Mouse (Mus musculus) T-helper 2 cell (primary cell): ENCODE measurements around the gene Gm28729.
"Not testable (repeated sequence)": the region's sequence is repeated elsewhere in the genome, so short reads cannot be mapped to it uniquely, and the experiment has no call there.

Source experiments
- in situ Hi-C: fragments of 300-600 bp; cut with MboI, MseI; formaldehyde crosslinking; loops from one replicate; pipeline ENCODE4 v1.15.1; 2025; ENCODE audit warnings: high pct_unique_total_duplicates

Gm28729 gene

GRCm38 (mm10) chr9:96521574-96521973 lies 3.5 kb downstream of the Gm28729 start:
- in situ Hi-C loops, result not testable (repeated sequence)

GRCm38 (mm10) chr9:96517429-96517828 lies 7.6 kb downstream of the Gm28729 start:
- in situ Hi-C loops, result no loop called here

- in situ Hi-C loops, result no loop called here
Observed at GRCm38 (mm10) chr9:96516806-96517205, 8.3 kb downstream of the Gm28729 start.

- in situ Hi-C loops, result no loop called here
Observed at GRCm38 (mm10) chr9:96515737-96516136, 9.3 kb downstream of the Gm28729 start.

- in situ Hi-C loops, result no loop called here
Observed at GRCm38 (mm10) chr9:96514278-96514677, 10.8 kb downstream of the Gm28729 start.

GRCm38 (mm10) chr9:96506011-96506498 lies 19.0 kb downstream of the Gm28729 start:
- in situ Hi-C loops, result no loop called here

GRCm38 (mm10) chr9:96505156-96505555 lies 19.9 kb downstream of the Gm28729 start:
- in situ Hi-C loops, result no loop called here

- in situ Hi-C loops, result no loop called here
Observed at GRCm38 (mm10) chr9:96504116-96504895, 20.8 kb downstream of the Gm28729 start.

GRCm38 (mm10) chr9:96502856-96503610 lies 22.0 kb downstream of the Gm28729 start:
- in situ Hi-C loops, result no loop called here

- in situ Hi-C loops, result no loop called here
Observed at GRCm38 (mm10) chr9:96501217-96501616, 23.8 kb downstream of the Gm28729 start.

- in situ Hi-C loops, result loop anchor here (25.0 kb wide), 1 partner anchor 206 kb away; no protein-coding TSS in a partner anchor
Observed at GRCm38 (mm10) chr9:96493212-96493611, 31.9 kb downstream of the Gm28729 start.

- in situ Hi-C loops, result loop anchor here (25.0 kb wide), 1 partner anchor 205 kb away; no protein-coding TSS in a partner anchor
Observed at GRCm38 (mm10) chr9:96491810-96492209, 33.3 kb downstream of the Gm28729 start.

- in situ Hi-C loops, result loop anchor here (25.0 kb wide), 1 partner anchor 201 kb away; no protein-coding TSS in a partner anchor
Observed at GRCm38 (mm10) chr9:96487869-96488268, 37.2 kb downstream of the Gm28729 start.

GRCm38 (mm10) chr9:96483648-96484047 lies 41.4 kb downstream of the Gm28729 start:
- in situ Hi-C loops, result loop anchor here (25.0 kb wide), 1 partner anchor 196 kb away; no protein-coding TSS in a partner anchor

GRCm38 (mm10) chr9:96483028-96483427 lies 42.0 kb downstream of the Gm28729 start:
- in situ Hi-C loops, result loop anchor here (25.0 kb wide), 1 partner anchor 196 kb away; no protein-coding TSS in a partner anchor

- in situ Hi-C loops, result loop anchor here (25.0 kb wide), 1 partner anchor 191 kb away; no protein-coding TSS in a partner anchor
Observed at GRCm38 (mm10) chr9:96478071-96478888, 46.8 kb downstream of the Gm28729 start, which contains the start of gene Rnf7. Rnf7 (minus strand) TSS chr9:96478675.

GRCm38 (mm10) chr9:96472356-96472755 lies 52.7 kb downstream of the Gm28729 start:
- in situ Hi-C loops, result no loop called here

GRCm38 (mm10) chr9:96471681-96472080 lies 53.4 kb downstream of the Gm28729 start:
- in situ Hi-C loops, result not testable (repeated sequence)

- in situ Hi-C loops, result no loop called here
Observed at GRCm38 (mm10) chr9:96470266-96470974, 54.6 kb downstream of the Gm28729 start.

GRCm38 (mm10) chr9:96469556-96470265 lies 55.4 kb downstream of the Gm28729 start:
- in situ Hi-C loops, result no loop called here
